In the genomic region with DNA sequence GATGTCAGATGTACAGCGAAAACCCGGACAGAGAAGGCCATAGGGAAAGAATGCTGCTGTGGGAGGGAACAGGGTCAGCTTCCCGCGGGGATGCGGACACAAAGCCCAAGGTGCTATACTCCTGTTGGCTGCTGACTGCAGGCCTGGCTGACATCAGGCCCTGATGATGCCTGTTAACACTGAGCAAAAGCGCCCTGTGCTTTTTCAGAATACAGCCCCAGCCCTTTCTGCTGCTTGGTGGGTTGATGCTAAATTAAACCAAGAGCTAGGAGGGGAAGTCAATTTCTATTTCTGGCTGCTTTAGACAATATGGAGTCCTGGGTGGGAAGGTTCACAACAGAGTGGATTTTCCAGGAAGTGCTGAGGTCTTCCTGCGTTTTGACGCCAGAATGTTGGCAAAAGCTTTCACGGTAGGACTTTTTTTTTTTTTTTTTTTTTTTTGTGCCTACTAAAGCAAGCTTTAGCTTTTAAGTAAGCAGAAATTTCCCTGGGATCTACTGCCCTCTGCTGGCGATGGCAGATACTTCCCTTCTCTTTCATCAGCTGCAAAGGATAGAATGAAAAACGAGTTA, we compare ENCODE assay signal across 8 mouse cellular contexts.
DNase-seq lines count a peak whose midpoint lies in the region; ATAC-seq lines count a peak whose summit lies in the region.

No protein-coding gene starts in this region.

- H3K4me1 ChIP-seq in hindbrain, embryonic 16.5 days (ENCODE audit: control insufficient read depth, insufficient read depth, low read depth, low read length): peaks cover 28% of the 10 kb centered on the region

- 1% methylated on average over 11 of the region's 11 CpGs for WGBS in hindbrain, embryonic 16.5 days

- H3K9me3 ChIP-seq in hindbrain, embryonic 16.5 days (ENCODE audit: control insufficient read depth, low read length): no peaks in the 10 kb centered on the region

- no peaks in the 10 kb centered on the region for H3K36me3 ChIP-seq in hindbrain, embryonic 16.5 days (ENCODE audit: control insufficient read depth, insufficient read depth, low read length)

- peak overlapping the region; percentile 20; the same call in 1 of the 2 replicates for H3K9ac ChIP-seq in hindbrain, embryonic 16.5 days (ENCODE audit: low read depth, low read length)

- peak; percentile 76 to 86 for DNase-seq in cerebellum, postnatal 25 days
- DNase-seq in gastrocnemius, adult 18-20 months (ENCODE audit: low spot score): peak; percentile 83
- peak; percentile 71 for DNase-seq in left cerebral cortex, adult 11 months (ENCODE audit: low spot score)
- DNase-seq in lung, postnatal 4 days: peak; percentile 67 to 87
- peak; percentile 69 for DNase-seq in right cerebral cortex, postnatal 25 days

- H3K4me3 ChIP-seq in hindbrain, embryonic 16.5 days (ENCODE audit: low read length): no peak overlapping the region

- no peaks in the 10 kb centered on the region for H3K27me3 ChIP-seq in hindbrain, embryonic 16.5 days (replicated peaks; ENCODE audit: control insufficient read depth, insufficient read depth, low read length)

- H3K4me2 ChIP-seq in hindbrain, embryonic 16.5 days (ENCODE audit: low read length): peak overlapping the region; percentile 25

- peak; percentile 40 for ATAC-seq in activated CD4-positive, CD25-positive, alpha-beta regulatory T cell, adult 4 months
- ATAC-seq in hindbrain, embryonic 16.5 days: peak; percentile 29
- no peak for ATAC-seq in erythroblast, adult 5-6 weeks (replicated peaks; ENCODE audit: low FRiP score, poor library complexity, severe bottlenecking)

- peak overlapping the region; percentile 36; the same call in 1 of the 2 replicates for H3K27ac ChIP-seq in hindbrain, embryonic 16.5 days (ENCODE audit: low read depth, low read length)
